Mouse (Mus musculus) lung, postnatal 25 days (tissue): ENCODE measurements around the gene Ubc.
A peak's percentile ranks its signal among the peaks of the same experiment; 100 is the strongest.

ENCODE experiments used
- DNase-seq: peaks from one replicate; pipeline ENCODE4 v3.0.0; 2022; ENCODE audit warnings: low spot score

The Ubc gene

DNA sequence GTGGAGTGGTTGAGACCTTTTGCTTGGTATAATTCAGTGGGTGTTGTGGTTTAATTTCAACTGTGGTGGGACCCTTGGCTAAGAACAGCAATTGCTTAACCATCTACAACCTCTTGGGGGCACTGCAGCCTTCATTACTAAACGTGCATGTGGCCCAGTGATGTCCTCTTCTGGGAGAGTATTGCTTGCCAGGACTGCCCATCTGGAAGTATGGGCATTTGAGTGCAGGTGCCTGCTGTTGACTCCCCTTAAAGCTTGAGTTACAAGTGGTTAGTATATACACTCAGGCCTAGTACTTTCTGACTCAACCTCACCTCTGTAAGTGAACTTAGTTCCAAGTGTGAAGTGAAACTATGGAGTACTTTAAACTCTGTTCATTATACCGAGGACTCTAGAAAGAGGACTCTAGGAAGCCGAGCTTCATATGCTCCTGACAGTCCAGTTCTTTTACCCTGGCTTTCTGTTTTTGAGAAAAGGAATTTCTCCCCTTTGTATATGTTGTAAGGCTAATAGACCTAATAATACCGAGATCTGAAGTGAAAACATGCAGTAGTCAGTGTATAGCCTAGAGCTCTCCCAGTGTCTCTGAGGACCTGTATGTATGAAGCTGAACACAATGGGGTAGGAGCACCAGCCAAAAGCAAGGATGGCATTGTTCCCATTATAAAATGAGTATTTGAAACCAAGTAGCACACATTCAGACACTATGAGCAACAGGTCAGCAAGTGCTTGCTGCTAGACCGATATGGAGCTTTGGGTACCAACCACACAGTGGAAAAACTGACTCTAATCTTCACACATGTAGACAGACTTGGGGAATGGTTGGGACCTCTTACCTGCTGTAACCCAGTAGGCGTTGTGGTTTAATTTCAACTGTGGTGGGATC lies 7.1 kb downstream of the Ubc start:
- DNase-seq: peak; percentile 53

DNA sequence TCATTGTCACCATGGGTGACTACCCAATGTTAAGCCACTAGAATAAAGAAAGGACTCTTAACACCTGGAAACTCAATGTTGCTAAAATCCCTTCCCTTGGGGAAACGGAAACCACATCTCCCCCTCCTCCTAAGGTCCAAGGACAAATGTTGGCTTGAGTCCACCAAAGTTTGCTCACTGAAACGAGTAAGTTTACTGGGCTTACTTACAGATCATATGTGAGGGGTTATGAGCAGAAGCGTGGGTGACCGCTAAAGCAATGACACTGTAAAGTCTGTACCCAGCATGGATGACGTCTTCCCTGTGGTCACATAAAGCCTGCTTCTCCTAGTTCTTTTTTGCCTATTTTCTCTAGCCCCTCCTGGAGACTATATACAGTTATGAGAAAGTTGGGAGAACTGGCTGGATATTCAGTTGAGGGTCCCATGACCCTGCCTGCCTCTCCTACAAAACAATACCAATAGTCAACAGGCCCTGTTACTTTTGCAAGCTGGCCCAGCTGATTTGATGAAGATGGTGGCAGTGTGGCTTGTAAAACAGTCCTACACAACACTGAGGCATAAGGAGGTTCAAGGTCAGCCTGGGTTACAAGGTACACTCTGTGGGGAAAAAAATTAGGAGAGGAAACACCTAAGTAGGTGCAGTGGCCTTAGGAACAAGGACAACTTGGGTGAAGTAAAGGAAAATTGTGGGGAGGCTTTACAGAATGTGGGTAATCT lies 7.9 kb downstream of the Ubc start:
- no peak for DNase-seq

DNA sequence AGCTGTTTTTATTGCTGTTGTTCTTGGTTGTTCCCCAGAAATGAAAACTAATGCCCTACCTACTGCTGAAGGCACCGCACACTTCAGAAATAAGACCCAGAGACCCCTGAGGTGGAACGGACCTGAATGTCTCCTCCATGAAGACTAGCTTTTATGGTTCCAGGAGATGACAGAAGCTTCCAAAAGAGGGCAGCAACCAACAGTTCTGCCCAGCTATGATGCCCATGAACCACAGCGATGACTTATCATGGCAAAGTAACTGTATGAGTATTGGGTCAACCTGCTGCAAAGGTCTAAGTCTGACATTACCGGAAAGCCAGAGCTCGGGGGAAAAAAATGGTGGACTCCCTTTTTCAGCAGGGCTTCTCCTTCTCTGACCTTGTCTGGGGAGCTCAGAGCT lies 11.1 kb downstream of the Ubc start:
- DNase-seq: no peak

DNA sequence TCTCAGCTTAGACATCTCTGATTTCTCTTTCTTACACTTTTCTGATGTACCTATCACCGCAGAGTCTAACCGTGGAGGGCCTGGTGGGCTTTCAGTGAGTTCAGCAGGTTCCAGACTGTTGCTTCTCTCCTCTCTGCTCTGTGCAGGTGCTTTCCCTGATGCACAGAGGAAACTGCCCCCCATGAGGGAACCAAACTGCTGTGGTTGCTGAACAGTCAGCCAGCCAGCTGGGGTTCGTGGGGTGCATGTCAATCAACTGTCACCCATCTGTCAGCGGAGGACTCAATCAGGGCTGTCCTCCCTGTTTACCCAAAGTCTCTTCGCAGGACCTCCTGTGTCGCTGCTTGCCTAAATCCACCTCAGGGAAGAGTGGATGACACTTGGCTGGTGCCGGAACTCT lies 12.8 kb downstream of the Ubc start:
- DNase-seq: no peak

DNA sequence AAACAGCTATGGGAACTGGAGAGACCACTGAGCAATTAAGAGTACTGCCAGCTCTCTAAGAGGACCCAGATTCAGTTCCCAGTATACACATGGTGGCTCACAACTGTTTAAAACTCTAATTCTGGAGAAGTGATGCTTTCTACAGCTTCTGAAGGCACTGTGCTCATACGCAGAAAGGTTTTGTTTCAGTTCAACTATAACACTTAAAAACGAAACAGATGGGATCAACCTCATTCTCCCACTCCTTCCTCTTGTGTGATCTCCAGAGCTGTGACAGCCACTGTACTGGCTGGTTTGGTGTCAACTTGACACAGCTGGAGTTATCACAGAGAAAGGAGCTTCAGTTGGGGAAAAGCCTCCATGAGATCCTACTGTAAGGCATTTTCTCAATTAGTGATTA lies 14.1 kb downstream of the Ubc start:
- no peak for DNase-seq

DNA sequence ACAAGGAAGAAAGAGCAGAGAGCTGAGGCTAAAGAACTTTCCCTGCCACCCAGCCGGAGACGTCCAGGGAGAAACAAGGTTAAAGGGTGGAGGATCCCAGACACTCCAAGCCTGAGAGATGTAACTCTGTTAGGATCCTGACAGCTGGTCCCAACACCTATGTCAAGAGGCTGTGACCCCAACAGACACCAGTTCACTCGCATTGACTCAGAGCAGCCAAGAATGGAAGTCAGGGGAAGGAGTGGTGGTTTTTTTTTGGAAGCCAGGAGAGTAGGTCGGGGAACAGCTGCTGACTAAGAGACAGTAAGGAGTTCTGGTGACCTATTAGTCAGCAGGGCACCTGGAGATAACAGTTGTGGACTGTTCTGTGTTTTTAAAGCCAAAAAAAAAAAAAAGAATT lies 18.0 kb downstream of the Ubc start:
- DNase-seq: no peak

DNA sequence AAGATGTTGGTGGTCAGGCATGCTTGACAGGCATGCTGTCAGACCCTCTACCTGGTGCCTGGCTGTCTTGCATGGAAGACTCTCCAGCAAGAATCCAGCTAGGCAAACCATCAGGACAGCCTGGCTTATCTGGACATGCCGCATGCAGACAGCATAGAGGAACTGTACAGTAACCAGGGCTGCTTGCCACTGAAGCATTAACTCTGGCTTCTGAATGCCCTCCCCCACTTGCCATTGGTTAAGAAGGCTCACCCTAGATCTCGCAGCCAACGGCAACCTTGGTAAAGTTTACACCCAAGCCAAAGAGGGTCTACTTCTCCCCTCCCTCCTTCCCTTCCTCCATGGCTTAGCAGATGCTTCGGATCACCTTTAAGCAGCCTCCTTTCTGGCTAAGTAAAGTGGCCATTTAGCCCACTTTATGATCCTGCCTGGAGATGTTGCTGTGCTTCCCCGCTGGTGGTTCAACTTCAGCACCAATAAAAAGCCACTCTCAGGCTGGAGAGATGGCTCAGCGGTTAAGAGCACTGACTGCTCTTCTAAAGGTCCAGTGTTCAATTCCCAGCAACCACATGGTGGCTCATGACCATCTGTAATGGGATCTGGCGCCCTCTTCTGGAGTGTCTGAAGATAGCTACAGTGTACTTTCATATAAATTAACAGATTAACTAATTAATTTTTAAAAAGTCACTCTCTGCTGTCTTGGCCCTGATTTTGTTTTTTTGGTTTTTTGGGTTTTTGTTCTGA lies 18.9 kb downstream of the Ubc start:
- no peak for DNase-seq

DNA sequence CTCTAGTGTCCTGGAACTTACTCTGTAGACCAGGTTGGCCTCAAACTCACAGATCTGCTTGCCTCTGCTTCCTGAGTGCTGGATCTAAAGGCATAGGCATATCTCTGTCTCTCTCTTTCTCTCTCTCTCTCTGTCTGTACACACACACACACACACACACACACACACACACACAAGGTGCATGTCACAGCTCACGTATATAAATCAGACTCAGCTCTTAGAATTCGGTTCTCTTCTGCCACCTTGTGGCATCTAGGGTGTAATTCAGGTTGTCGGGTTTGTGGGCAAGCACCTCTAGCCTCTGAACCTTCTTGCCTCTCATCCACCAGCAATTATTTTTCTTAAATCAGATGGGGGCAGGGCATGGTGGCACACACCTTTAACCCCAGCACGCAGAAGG lies 21.4 kb downstream of the Ubc start:
- peak; percentile 79 for DNase-seq

DNA sequence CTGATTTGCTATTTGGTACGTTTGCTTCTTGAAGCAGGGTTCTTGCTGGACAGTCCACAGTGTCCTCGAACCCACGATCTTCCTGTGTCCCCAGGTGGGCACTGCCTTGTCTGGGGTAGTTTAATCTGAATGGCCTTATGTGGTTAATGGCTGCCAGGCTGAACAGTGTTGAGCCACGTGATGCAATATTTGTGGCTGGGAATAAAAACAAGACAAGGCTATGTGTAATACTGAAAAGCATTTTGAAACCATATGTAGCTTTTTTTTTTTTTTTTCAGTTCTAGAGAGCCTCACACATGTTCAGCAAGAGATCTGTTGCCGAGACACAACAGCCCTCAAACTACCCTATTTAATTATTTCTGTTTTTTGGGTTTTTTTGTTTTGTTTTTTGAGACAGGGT lies 21.8 kb downstream of the Ubc start:
- DNase-seq: no peak

DNA sequence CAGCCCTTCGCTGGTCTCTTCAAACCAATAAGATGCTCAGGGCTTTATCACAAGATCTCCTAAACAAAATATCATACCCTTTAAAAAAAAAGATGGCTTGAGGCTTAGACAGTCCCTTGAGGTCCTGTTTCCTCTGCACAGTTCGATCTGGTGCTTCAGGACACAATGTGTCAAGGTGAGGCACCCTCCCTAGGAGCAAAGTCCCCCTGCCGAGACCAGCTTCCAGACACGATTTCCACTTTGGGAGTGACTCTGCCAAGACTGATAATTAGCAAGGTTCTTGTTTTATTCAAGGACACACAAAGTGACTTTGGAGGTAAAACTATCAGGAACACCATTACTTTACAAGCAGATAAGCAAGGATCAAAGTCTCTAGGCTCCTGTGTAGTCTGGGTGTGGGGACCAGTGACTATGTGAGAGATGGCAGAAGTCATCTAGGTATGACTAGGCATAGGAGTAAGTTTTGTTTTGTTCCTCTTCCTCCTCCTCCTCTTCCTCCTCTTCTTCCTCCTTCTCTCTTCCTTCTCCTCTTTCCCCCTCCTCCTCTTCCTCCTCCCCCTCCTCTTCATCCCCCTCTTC lies 25.1 kb downstream of the Ubc start:
- no peak for DNase-seq

DNA sequence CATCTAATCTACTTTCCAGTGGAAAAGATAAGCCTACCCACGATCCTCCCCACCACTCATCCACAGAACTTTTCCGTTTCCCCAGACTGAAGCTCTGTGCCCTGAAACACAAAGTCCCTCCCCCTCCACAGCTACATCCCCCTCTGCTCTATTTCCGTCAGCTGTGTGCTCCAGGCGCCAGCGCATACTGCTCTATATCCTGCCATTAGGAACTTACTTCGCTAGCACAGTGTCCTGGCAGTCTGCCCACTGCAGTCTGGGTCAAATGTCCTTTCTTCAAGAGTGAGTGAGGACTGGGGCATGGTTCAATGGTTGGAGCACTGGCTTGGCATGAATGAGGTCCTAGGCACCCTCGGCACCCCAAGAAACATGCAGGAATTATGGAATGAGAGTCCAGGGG lies 26.1 kb downstream of the Ubc start:
- no peak for DNase-seq

DNA sequence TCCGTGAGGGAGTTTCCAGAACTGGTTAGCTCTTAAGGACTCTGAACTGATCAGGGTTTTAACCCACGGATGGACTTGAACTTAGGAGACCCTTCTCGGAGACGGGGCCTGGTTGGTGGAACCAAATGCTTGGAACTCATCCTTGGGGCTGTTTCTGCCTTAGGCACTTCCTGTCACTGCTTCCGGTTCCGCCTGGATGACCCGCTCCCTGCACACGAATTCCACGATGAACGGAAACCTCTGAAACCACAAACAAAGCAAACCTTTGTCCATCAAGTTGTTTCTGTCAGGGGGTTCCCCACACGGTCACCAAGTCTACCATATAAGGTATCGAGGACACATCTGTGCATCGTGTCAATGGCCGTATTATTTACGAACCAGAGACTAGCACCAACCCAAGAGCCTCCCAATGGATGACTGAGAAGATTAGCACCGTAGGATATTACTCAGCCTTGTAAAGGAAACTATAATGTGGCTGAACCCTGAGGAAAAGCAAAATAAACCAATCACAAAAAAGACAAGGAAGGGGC lies 29.0 kb downstream of the Ubc start:
- DNase-seq: no peak

DNA sequence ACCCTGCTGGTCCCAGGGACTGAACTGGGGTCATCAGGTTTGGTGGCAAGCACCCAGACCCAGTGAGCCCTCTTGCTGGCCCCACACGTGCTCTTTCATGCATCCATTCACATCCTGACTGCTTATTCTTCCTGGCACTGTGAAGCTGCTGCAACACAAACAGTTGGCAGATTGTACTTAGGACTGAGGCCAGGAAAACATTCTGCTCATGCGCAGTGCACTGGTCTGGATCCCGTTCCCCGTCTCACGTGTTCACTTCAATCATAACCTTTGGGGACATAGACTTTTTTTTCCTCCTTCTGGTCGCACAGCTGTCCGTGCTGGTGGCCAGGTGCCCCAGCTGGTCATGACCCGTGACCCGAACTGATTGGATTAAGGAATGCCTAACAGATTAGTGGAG lies 29.4 kb downstream of the Ubc start:
- no peak for DNase-seq

DNA sequence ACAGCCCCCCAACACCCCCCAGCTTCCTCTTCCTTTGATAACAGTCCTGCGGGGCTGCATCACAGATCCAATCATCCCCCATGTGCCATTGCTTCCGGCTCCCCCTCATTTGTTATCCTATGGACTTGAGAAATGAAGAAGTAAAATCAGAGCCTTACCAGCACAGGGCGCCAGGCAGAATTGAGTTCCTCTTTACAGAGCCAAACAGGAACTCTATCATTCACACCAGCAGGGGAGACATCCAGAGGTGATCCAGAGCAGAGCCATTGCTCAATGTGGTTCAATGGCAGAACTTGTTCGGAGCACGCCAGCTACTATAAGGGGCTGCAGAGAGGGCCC lies 31.8 kb downstream of the Ubc start:
- peak; percentile 36 for DNase-seq

DNA sequence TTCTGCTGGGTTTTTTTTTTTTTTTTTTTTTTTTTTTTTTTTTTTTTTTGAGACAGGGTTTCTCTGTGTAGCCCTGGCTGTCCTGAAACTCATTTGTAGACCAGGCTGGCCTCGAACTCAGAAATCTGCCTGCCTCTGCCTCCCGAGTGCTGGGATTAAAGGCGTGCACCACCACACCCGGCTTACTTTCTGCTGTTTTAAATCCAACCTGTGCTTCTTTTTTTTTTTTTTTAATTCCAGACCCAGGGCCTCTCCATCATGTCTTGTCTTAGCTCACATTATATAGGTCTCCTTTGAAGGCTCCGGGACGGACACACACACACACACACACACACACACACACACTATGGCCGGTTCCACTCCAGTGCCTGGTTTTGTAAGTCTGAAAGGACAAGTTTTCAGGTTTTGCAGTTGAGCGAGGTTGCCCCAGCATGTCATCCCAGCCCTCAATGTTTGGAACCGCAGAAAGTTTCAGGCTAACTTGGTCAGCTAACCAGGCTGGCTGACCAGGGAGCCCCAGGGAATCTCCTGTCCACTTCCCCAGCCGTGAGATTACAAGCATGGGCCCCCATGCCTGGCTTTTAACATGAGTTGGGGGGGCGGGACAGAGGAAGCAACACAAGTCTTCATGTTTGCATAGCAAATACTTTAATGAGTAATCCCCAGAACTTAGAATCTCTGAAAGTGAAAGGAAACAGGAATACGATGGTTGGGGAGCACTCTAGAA lies 32.3 kb downstream of the Ubc start:
- no peak for DNase-seq

DNA sequence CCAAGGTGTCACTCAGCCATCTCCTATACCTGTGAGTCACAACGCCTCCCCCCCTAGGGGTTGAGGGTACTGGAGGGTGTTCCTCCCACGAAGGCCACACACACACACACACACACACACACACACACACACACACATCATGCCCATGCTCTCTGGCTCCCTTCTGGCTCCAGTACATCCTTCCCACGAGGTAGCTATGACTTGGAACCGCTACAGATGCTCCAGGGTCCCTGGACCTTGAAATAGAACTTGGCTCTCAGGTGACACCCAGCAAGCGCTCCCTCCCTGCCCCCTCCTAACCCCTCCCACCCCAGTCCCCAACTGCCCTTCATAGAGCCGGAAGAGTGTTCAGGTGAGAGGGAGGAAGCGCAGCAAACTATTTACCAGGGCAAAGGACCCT lies 34.4 kb downstream of the Ubc start:
- DNase-seq: no peak

DNA sequence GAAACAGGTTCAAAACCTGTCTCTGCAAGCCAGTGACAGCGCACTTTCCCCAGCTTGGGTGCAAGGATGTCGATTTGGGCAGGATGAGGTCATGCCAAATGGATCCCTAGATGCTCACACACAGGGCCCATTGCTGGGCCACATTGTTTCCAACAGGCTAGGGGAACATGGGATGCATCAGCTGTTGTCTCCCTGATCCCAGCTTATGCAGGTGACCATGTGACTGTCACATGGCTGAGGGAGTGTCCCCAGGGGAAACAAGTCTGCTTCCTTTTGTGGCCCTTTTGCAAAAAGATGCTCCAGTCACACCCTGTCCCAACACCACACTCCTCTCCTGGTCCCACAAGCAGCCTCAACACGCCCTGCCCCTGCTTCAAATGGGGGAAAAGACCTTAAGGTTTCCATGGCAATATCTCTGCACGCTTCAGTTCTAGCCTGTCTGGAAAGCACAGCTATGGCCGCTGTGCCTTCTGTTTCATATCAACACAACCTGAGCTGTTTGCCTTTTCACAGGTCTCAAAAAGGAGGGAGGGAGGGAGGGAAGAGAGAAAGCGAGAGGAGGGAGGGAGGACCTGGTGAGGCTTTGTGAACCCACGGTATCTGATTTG lies 35.0 kb downstream of the Ubc start:
- no peak for DNase-seq

DNA sequence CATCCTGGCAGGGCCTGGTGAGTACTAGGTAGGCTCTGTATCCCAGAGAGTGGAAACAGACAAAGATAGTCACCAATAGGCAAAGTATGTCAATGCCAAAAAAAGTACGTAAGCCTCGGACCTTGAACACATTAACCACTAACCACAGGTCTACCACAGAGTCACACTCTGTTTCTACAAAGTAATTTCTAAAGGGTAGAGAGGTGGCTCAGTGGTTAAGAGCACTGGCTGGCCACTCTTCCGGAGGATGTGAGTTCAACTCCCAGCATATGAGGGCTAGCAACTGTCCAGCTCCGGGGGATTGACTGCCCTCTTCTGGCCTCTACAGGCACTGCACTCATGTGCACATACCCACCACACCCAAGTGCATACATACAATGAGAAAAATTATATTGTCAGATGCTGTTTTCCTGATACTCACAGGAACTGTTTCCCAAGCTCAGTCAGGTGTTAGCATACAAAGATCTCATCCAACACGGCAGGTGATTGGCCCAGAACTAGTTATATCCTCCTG lies 37.2 kb downstream of the Ubc start:
- no peak for DNase-seq

DNA sequence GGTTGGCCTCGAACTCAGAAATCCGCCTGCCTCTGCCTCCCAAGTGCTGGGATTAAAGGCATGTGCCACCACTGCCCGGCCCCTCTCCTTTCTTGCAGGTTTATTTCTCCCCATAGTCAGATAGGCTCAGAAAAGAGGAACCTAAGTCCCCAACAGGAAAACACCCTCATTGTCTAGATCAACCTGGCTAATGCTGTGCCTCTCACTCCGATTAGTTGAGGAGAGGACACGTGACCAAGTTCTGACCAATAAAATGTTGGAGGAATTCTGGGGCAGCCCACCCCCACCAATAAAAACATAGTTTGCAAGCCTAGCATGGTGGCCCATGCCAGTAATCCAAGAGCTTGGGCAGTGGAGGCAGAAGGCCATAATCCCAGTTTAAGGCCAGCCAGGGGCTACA lies 38.1 kb downstream of the Ubc start:
- DNase-seq: no peak

DNA sequence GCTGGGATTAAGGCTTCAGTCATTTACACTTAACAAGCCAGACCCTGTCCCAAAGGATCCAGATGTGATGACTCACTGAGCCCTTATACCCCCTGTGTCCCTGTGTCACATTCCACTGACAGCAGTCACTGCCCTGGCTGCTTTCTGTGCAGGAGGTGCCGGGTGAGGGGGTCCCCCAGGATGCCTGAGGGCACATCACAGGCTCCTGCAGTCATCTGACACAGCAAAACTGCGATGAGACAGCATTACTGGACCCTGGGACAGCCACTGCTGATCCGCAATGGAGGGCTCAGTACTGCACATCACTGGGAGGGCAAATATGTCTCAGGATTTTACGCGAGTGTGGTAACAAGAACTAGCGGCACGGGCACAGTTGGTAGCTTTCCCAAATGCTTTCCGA lies 38.9 kb downstream of the Ubc start:
- no peak for DNase-seq

DNA sequence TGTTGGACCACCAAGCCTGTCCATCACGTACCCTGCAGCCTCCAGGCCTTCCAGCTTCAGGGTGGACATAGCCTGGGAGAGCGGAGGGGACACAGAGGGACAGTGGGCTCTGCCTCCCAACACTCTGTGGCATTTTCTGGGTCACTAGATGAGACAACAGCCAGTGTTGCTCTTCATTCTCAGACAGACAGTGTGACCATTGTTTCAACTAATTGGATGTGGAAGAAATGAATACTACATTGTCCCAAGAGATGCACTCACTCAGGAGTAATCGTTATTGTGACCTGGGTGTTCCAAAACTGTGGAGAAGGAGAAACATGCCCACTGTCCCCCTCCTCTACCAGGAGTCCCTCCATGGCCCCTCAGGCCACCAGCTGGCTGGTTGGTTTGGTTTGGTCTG lies 40.6 kb downstream of the Ubc start:
- no peak for DNase-seq
